ENCODE assay signal across 7 mouse cellular contexts in genomic region chrX:53370366-53370740, GRCm38 (mm10). TPM values are rescaled to one million over a fixed set of nuclear protein-coding genes. Genes with fewer than 3 reads are reported as not detected.
DNase-seq lines count a peak whose midpoint lies in the region; ATAC-seq and TF ChIP-seq lines count a peak whose summit lies in the region.

Gene Mospd1, minus strand, starts transcription at chrX:53370502.

- H3K27me3 ChIP-seq in intestine, postnatal 0 days (replicated peaks; ENCODE audit: control insufficient read depth, insufficient read depth, low read length) = no peaks in the 10 kb centered on the region
- H3K27me3 ChIP-seq in midbrain, embryonic 12.5 days = no peaks in the 10 kb centered on the region
- no peaks in the 10 kb centered on the region for H3K27me3 ChIP-seq in small intestine, adult 2 months (ENCODE audit: control insufficient read depth, insufficient read depth, low read length)

- peak; percentile 85 for TF ChIP-seq POLR2A in small intestine, adult 2 months (IDR thresholded peaks at IDR 0.05; ENCODE audit: low read depth, low read length)

- intact Hi-C loops in left cerebral cortex, postnatal 4 days (cut with DNase I) = no loop called here

- no peaks in the 10 kb centered on the region for H3K9me3 ChIP-seq in intestine, postnatal 0 days (ENCODE audit: control insufficient read depth)
- no peaks in the 10 kb centered on the region for H3K9me3 ChIP-seq in midbrain, embryonic 12.5 days

- 15% methylated on average over 9 of the region's 15 CpGs for WGBS in intestine, postnatal 0 days
- WGBS in midbrain, embryonic 12.5 days = 18% methylated on average over 9 of the region's 15 CpGs
- 8% methylated on average over 14 of the region's 15 CpGs for WGBS in small intestine, adult 2 months

- H3K27ac ChIP-seq in intestine, postnatal 0 days (ENCODE audit: low read depth, low read length) = peak within 1 kb of the TSS; percentile 78
- H3K27ac ChIP-seq in midbrain, embryonic 12.5 days (replicated peaks) = peak within 1 kb of the TSS; percentile 87
- peak within 1 kb of the TSS; percentile 64 for H3K27ac ChIP-seq in small intestine, adult 2 months (ENCODE audit: insufficient read depth, low read depth, low read length)

- peak within 1 kb of the TSS; percentile 60 for H3K4me3 ChIP-seq in intestine, postnatal 0 days (ENCODE audit: low read depth, low read length)
- H3K4me3 ChIP-seq in midbrain, embryonic 12.5 days = peak within 1 kb of the TSS; percentile 57
- peak within 1 kb of the TSS; percentile 80 for H3K4me3 ChIP-seq in small intestine, adult 2 months (ENCODE audit: low read depth, low read length)

- ATAC-seq in intestine, postnatal 0 days = peak; percentile 94
- ATAC-seq in midbrain, embryonic 12.5 days (ENCODE audit: low FRiP score, low read depth) = peak; percentile 97

- peak within 1 kb of the TSS; percentile 66 for H3K4me2 ChIP-seq in intestine, postnatal 0 days (replicated peaks; ENCODE audit: low read depth)
- H3K4me2 ChIP-seq in midbrain, embryonic 12.5 days (replicated peaks) = peak within 1 kb of the TSS; percentile 56

- no peak for TF ChIP-seq CTCF in intestine, postnatal 0 days (IDR thresholded peaks at IDR 0.05; ENCODE audit: low read depth)
- no peak for TF ChIP-seq CTCF in small intestine, adult 2 months (IDR thresholded peaks at IDR 0.05; ENCODE audit: extremely low read depth, insufficient read length, insufficient replicate concordance, low read depth, low read length)

- peak; percentile 93 for DNase-seq in adrenal gland, adult 2 months
- DNase-seq in embryo, embryonic 11.5 days (ENCODE audit: low read depth, low spot score) = peak; percentile 67
- DNase-seq in gonadal fat pad, adult 2 months (ENCODE audit: low read depth) = no peak
- peak; percentile 88 for DNase-seq in left cerebral cortex, postnatal 4 days

- no peaks in the 10 kb centered on the region for H3K4me1 ChIP-seq in intestine, postnatal 0 days (replicated peaks; ENCODE audit: control insufficient read depth, insufficient read depth, low read length)
- H3K4me1 ChIP-seq in midbrain, embryonic 12.5 days = no peaks in the 10 kb centered on the region
- H3K4me1 ChIP-seq in small intestine, adult 2 months (ENCODE audit: control insufficient read depth, insufficient read depth, insufficient read length, low read length) = no peaks in the 10 kb centered on the region

- peak within 1 kb of the TSS; percentile 59 for H3K9ac ChIP-seq in intestine, postnatal 0 days (ENCODE audit: low read depth, low read length)
- H3K9ac ChIP-seq in midbrain, embryonic 12.5 days (replicated peaks) = peak within 1 kb of the TSS; percentile 66

- no peaks in the 10 kb centered on the region for H3K36me3 ChIP-seq in intestine, postnatal 0 days (ENCODE audit: control insufficient read depth, insufficient read depth)
- H3K36me3 ChIP-seq in midbrain, embryonic 12.5 days = no peaks in the 10 kb centered on the region
- H3K36me3 ChIP-seq in small intestine, adult 2 months (ENCODE audit: control insufficient read depth, insufficient read depth, low read length) = no peaks in the 10 kb centered on the region

RNA-seq across cellular contexts. Expression of gene Mospd1, which starts in this region (rescaled TPM):
- 10 to 100 TPM; 18.4 to 25.8 TPM for total RNA-seq in adrenal gland, adult 2 months (2021)
- polyA plus RNA-seq in adrenal gland, adult 2 months (2012; rRNA removed) = 0.27 and 0.42 TPM in 2 replicates
- 13.0 and 21.1 TPM in 2 replicates for polyA plus RNA-seq in gonadal fat pad, adult 2 months (2012; rRNA removed)
- polyA plus RNA-seq in intestine, postnatal 0 days (2015; fragmentation: Nextera tagmentation; extraction: Ambion mirVana) = 69.4 and 73.8 TPM in 2 replicates
- total RNA-seq in left cerebral cortex, postnatal 4 days (2021) = 10 to 100 TPM; 17.6 to 20.9 TPM
- 53.4 and 57.3 TPM in 2 replicates for polyA plus RNA-seq in midbrain, embryonic 12.5 days (2016; fragmentation: Nextera tagmentation; extraction: Ambion mirVana)
- polyA plus RNA-seq in small intestine, adult 2 months (2012; rRNA removed) = 0.18 and 0.49 TPM in 2 replicates
